ENCODE assay signal across 12 mouse cellular contexts in the genomic region with DNA sequence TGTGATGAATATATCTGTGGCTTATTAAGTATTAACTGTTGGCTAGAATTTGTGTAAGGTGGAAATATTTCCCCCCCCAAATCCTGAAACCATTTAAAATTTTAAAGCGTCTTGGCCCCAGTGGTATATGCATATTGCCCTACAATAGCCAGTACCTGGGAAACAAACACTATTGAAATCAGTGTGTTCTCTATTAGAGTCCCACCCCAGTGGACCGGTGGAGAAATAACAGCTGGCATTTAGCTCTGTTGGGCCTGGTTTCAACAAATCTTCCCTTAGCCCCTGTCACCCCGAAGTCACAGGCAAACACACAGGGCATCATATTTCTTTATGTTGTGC.
DNase-seq lines count a peak whose midpoint lies in the region; ATAC-seq and TF ChIP-seq lines count a peak whose summit lies in the region.
"Had no signal": no experiment of that assay in that cellular context is flagged by ENCODE, and none has a peak within 500 bp of the region (broad histone marks: within the 10 kb centered on the region; RNA-seq: fewer than 3 reads in every experiment).

No protein-coding gene starts in this region.

- H3K4me2 ChIP-seq in heart, embryonic 16.5 days (ENCODE audit: low read depth, low read length): peak overlapping the region; percentile 48
- H3K4me2 ChIP-seq in neural tube, embryonic 12.5 days (replicated peaks): peak overlapping the region; percentile 48
- H3K4me2 ChIP-seq: embryonic facial prominence, embryonic 15.5 days; liver, embryonic 13.5 days had no signal

- no peaks in the 10 kb centered on the region for H3K79me2 ChIP-seq in liver, adult 2 months (ENCODE audit: control insufficient read depth, insufficient read depth, low read length)

- 33% methylated on average over 3 of the region's 3 CpGs for WGBS in heart, embryonic 10.5 days
- 35% methylated on average over 3 of the region's 3 CpGs for WGBS in liver, adult 2 months
- 25% methylated on average over 3 of the region's 3 CpGs for WGBS in heart, embryonic 16.5 days
- 5% methylated on average over 3 of the region's 3 CpGs for WGBS in neural tube, embryonic 12.5 days

- peak overlapping the region; percentile 80 for H3K27ac ChIP-seq in heart, embryonic 10.5 days
- H3K27ac ChIP-seq in liver, adult 2 months (replicated peaks; ENCODE audit: insufficient read depth, low read depth, low read length): peak overlapping the region; percentile 13; the same call in 1 of the 2 replicates
- peak overlapping the region; percentile 39; the same call in 1 of the 2 replicates for H3K27ac ChIP-seq in heart, embryonic 16.5 days (ENCODE audit: low read length)
- H3K27ac ChIP-seq in neural tube, embryonic 12.5 days: 0 out of 2 replicates have a peak overlapping the region, but pooled peaks have one; percentile 42
- H3K27ac ChIP-seq: embryonic facial prominence, embryonic 15.5 days; liver, embryonic 13.5 days had no signal

- no peak for ATAC-seq in heart, embryonic 16.5 days (replicated peaks; ENCODE audit: extremely low read depth, insufficient read depth, low FRiP score)
- peak; percentile 68 for ATAC-seq in neural tube, embryonic 12.5 days (ENCODE audit: low FRiP score, low read depth)

- no peak for TF ChIP-seq CTCF in liver, adult 2 months (IDR thresholded peaks at IDR 0.05; ENCODE audit: low read depth, low read length)

- no peaks in the 10 kb centered on the region for H3K9me3 ChIP-seq in heart, embryonic 10.5 days
- no peaks in the 10 kb centered on the region for H3K9me3 ChIP-seq in heart, embryonic 16.5 days (replicated peaks; ENCODE audit: control insufficient read depth, low read length)
- H3K9me3 ChIP-seq in neural tube, embryonic 12.5 days: no peaks in the 10 kb centered on the region
- H3K9me3 ChIP-seq: embryonic facial prominence, embryonic 15.5 days; liver, embryonic 13.5 days; megakaryocyte, embryonic 14.5 days had no signal

- no peak overlapping the region for H3K9ac ChIP-seq in liver, adult 2 months (ENCODE audit: low read depth, low read length)
- no peak overlapping the region for H3K9ac ChIP-seq in heart, embryonic 16.5 days (ENCODE audit: low read length)
- H3K9ac ChIP-seq in neural tube, embryonic 12.5 days: no peak overlapping the region
- H3K9ac ChIP-seq: embryonic facial prominence, embryonic 15.5 days; liver, embryonic 13.5 days had no signal

- no peak for DNase-seq in heart, embryonic 10.5 days (ENCODE audit: low spot score)
- DNase-seq in heart, adult 18-20 months: no peak
- DNase-seq in liver, adult 2 months (ENCODE audit: extremely low read depth, low read depth, low spot score): no peak
- no peak for DNase-seq in liver
- no peak for DNase-seq in frontal cortex, postnatal 10 days (ENCODE audit: low spot score in 2 of 2)
- DNase-seq in embryo, embryonic 9.5 days (ENCODE audit: extremely low spot score): no peak
- DNase-seq: liver, embryonic 13.5 days had no signal

- H3K27me3 ChIP-seq in heart, embryonic 10.5 days (ENCODE audit: insufficient read depth, poor library complexity, severe bottlenecking): no peaks in the 10 kb centered on the region
- no peaks in the 10 kb centered on the region for H3K27me3 ChIP-seq in liver, adult 2 months (ENCODE audit: control insufficient read depth, insufficient read depth, low read length)
- H3K27me3 ChIP-seq in heart, embryonic 16.5 days (ENCODE audit: control insufficient read depth, insufficient read depth, low read length): no peaks in the 10 kb centered on the region
- no peaks in the 10 kb centered on the region for H3K27me3 ChIP-seq in neural tube, embryonic 12.5 days (replicated peaks)
- H3K27me3 ChIP-seq: embryonic facial prominence, embryonic 15.5 days; liver, embryonic 13.5 days had no signal

- H3K4me1 ChIP-seq in heart, embryonic 10.5 days: peaks cover 42% of the 10 kb centered on the region
- peaks cover 10% of the 10 kb centered on the region for H3K4me1 ChIP-seq in liver, adult 2 months (ENCODE audit: control insufficient read depth, insufficient read depth, low read length)
- peaks cover 12% of the 10 kb centered on the region for H3K4me1 ChIP-seq in heart, embryonic 16.5 days (ENCODE audit: control insufficient read depth, insufficient read depth, low read length)
- H3K4me1 ChIP-seq in neural tube, embryonic 12.5 days: peaks cover 18% of the 10 kb centered on the region
- H3K4me1 ChIP-seq: liver, embryonic 13.5 days had no signal

- H3K36me3 ChIP-seq in heart, embryonic 10.5 days: no peaks in the 10 kb centered on the region
- H3K36me3 ChIP-seq in liver, adult 2 months (ENCODE audit: control insufficient read depth, insufficient read depth, low read length): no peaks in the 10 kb centered on the region
- H3K36me3 ChIP-seq in heart, embryonic 16.5 days (ENCODE audit: control insufficient read depth, insufficient read depth): no peaks in the 10 kb centered on the region
- no peaks in the 10 kb centered on the region for H3K36me3 ChIP-seq in neural tube, embryonic 12.5 days
- H3K36me3 ChIP-seq: embryonic facial prominence, embryonic 15.5 days; liver, embryonic 13.5 days had no signal

- peak overlapping the region; percentile 38 for H3K4me3 ChIP-seq in heart, embryonic 10.5 days
- H3K4me3 ChIP-seq in liver, adult 2 months (ENCODE audit: insufficient read depth, low read depth, low read length): no peak overlapping the region
- H3K4me3 ChIP-seq in heart, embryonic 16.5 days (ENCODE audit: low read length): peak overlapping the region; percentile 10
- H3K4me3 ChIP-seq in neural tube, embryonic 12.5 days: no peak overlapping the region
- H3K4me3 ChIP-seq: embryonic facial prominence, embryonic 15.5 days; liver, embryonic 13.5 days; megakaryocyte, embryonic 14.5 days; myocyte had no signal

- TF ChIP-seq POLR2A in liver, adult 2 months (IDR thresholded peaks at IDR 0.05; ENCODE audit: extremely low read depth, insufficient read depth, low read length): no peak

Comparison
In these comparisons a context has a peak if more than half of its experiments do, and no peak if none do; other contexts are left out.
1. H3K27ac ChIP-seq: peak in every context shown above with its lines; median percentile 80 in heart, embryonic 10.5 days; 42 in neural tube, embryonic 12.5 days; 39 in heart, embryonic 16.5 days; 13 in liver, adult 2 months.
2. H3K4me3 ChIP-seq: peak in heart, embryonic 10.5 days (single experiment) and heart, embryonic 16.5 days (single experiment); none in liver, adult 2 months (single experiment) and neural tube, embryonic 12.5 days (single experiment).